23 mouse cellular contexts compared by ENCODE assay signal in the genomic region with DNA sequence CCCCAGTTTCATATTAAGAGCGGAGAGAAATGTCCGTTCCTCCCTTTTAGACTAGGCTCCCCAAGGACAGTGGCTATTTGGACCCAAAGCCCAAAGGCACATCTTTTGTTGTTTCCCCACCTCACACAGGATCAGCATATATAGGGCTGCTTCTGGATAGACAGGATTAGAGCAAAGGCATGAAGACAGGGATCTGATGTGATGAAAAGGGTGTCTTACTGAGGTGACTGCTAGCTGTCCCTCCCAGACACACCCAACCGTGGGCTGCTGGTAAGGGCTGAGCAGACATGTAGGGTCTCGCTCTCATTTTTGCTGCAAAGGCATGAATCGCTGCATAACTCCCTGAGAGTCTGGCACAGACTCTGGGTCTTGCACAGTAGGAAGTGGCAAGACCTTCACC. TPM values are rescaled to one million over a fixed set of nuclear protein-coding genes. Genes with fewer than 3 reads are reported as not detected.
"Had no signal": no experiment of that assay in that cellular context is flagged by ENCODE, and none has a peak within 500 bp of the region (broad histone marks: within the 10 kb centered on the region; RNA-seq: fewer than 3 reads in every experiment).

No protein-coding gene starts in this region.

- H3K36me3 ChIP-seq: lung, embryonic 15.5 days; midbrain, embryonic 13.5 days; midbrain, embryonic 15.5 days; neural tube, embryonic 12.5 days; stomach, embryonic 15.5 days had no signal

- ATAC-seq: liver, postnatal 0 days; lung, postnatal 0 days; midbrain, embryonic 13.5 days; midbrain, embryonic 15.5 days had no signal

- DNase-seq: liver, postnatal 0 days; lung, adult 2 months; lung, postnatal 14 days; lung, postnatal 36 days; right cerebral cortex, postnatal 14 days; thymus, adult 2 months; thymus, postnatal 25 days; thymus, postnatal 4 days had no signal

- H3K9ac ChIP-seq: liver, postnatal 0 days; lung, embryonic 15.5 days; midbrain, embryonic 13.5 days; midbrain, embryonic 15.5 days; neural tube, embryonic 12.5 days; stomach, embryonic 15.5 days had no signal

- H3K9me3 ChIP-seq: lung, embryonic 15.5 days; megakaryocyte, embryonic 14.5 days; midbrain, embryonic 13.5 days; midbrain, embryonic 15.5 days; neural tube, embryonic 12.5 days; stomach, embryonic 15.5 days had no signal

- H3K27me3 ChIP-seq: lung, embryonic 15.5 days; megakaryocyte, embryonic 14.5 days; midbrain, embryonic 13.5 days; midbrain, embryonic 15.5 days; neural tube, embryonic 12.5 days; stomach, embryonic 15.5 days had no signal

- H3K4me1 ChIP-seq: lung, embryonic 15.5 days; megakaryocyte, embryonic 14.5 days; midbrain, embryonic 13.5 days; midbrain, embryonic 15.5 days; neural tube, embryonic 12.5 days; stomach, embryonic 15.5 days had no signal

- H3K27ac ChIP-seq: lung, embryonic 15.5 days; macrophage; midbrain, embryonic 13.5 days; midbrain, embryonic 15.5 days; neural tube, embryonic 12.5 days; stomach, embryonic 15.5 days; stomach, postnatal 0 days had no signal

- H3K4me2 ChIP-seq: lung, embryonic 15.5 days; midbrain, embryonic 11.5 days; midbrain, embryonic 13.5 days; midbrain, embryonic 15.5 days; neural tube, embryonic 12.5 days; stomach, embryonic 15.5 days had no signal

- H3K4me3 ChIP-seq: lung, embryonic 15.5 days; megakaryocyte, embryonic 14.5 days; midbrain, embryonic 13.5 days; midbrain, embryonic 15.5 days; neural tube, embryonic 12.5 days; stomach, embryonic 15.5 days had no signal

RNA-seq across cellular contexts. Expression of a gene that starts 14.2 kb away (rescaled TPM):
- polyA plus RNA-seq: liver, postnatal 0 days; lung, adult 2 months; lung, embryonic 15.5 days; lung, postnatal 0 days; macrophage; midbrain, embryonic 11.5 days; midbrain, embryonic 13.5 days; midbrain, embryonic 15.5 days; midbrain, postnatal 0 days; neural tube, embryonic 12.5 days; neural tube, embryonic 14.5 days; spleen, adult 2 months; stomach, embryonic 15.5 days; stomach, postnatal 0 days; testis, adult 2 months; thymus, adult 2 months; urinary bladder, adult 2 months had no signal
